Mouse (Mus musculus): ENCODE data around the gene Manbal. TPM values are rescaled to one million over a fixed set of nuclear protein-coding genes. Genes with fewer than 3 reads are reported as not detected.

Manbal gene
- polyA plus RNA-seq, 1 experiment from 2014 or later: 79.4 TPM

DNA sequence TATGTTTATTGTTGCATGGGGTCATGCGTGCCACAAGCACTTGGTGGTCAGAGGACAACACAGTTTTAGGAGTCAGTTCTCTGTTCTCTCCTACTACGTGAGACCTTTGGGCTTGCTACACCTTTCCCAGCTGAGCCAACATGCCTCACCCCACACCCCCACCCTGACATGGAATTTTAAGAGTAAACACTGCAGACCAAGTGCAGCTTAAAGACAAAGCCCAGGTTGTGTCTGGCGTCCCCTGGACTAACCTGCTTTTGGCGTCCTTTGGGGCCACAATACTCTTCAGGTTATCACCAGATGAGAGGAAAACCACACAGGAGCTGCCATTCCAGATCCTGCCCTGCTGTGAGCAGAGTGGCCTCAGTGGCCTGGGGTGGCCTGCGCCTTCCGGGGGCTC is 27.5 kb downstream of the Manbal start:
- Histone ChIP-seq H3K36me3 (peaks cover 62% of the 10 kb centered on the region), H3K4me2 (no peak overlapping the region), H3K27ac (no peak overlapping the region), H3K9me3 (no peaks in the 10 kb centered on the region), H3K4me1 (replicated peaks) (no peaks in the 10 kb centered on the region), H3K4me3 (replicated peaks) (no peak overlapping the region), H3K27me3 (no peaks in the 10 kb centered on the region), H3K9ac (replicated peaks) (no peak overlapping the region)
- ATAC-seq (ENCODE audit: insufficient number of reproducible peaks, insufficient read depth, low FRiP score, low TSS enrichment, low read depth): no peak
- 79% methylated on average over 6 of the region's 6 CpGs for WGBS

DNA sequence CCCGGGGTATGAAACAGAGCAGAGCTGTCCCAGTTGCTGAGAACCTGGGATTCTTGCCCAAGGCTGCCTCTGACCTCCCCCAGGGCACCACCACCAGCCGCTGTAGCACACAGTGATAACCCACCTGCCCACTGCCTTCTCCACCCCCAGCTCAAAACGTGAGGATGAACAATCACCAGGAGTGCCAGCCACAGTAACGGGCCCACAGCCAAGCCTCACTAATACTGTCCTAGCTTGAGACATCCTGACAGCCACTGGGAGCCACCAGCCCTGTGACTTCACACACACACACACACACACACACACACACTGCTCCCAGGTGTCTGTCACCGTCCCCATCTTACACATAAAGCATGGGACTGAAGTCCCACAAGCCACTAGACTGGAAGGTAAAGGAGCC is 28.0 kb downstream of the Manbal start:
- H3K36me3 ChIP-seq: peaks cover 62% of the 10 kb centered on the region
- H3K9ac ChIP-seq (replicated peaks): no peak overlapping the region
- no peak for ATAC-seq (ENCODE audit: insufficient number of reproducible peaks, insufficient read depth, low FRiP score, low TSS enrichment, low read depth)
- H3K27ac ChIP-seq: no peak overlapping the region
- H3K4me2 ChIP-seq: no peak overlapping the region
- no peaks in the 10 kb centered on the region for H3K27me3 ChIP-seq
- no peaks in the 10 kb centered on the region for H3K9me3 ChIP-seq
- no peak overlapping the region for H3K4me3 ChIP-seq (replicated peaks)
- H3K4me1 ChIP-seq (replicated peaks): no peaks in the 10 kb centered on the region
- WGBS: 76% methylated on average over 5 of the region's 5 CpGs

- H3K27ac ChIP-seq: no peak overlapping the region
- H3K9me3 ChIP-seq: no peaks in the 10 kb centered on the region
- no peaks in the 10 kb centered on the region for H3K27me3 ChIP-seq
- ATAC-seq (ENCODE audit: insufficient number of reproducible peaks, insufficient read depth, low FRiP score, low TSS enrichment, low read depth): no peak
- no peak overlapping the region for H3K4me2 ChIP-seq
- WGBS: 68% methylated on average over 13 of the region's 13 CpGs
- H3K36me3 ChIP-seq: peaks cover 56% of the 10 kb centered on the region
- no peak overlapping the region for H3K9ac ChIP-seq (replicated peaks)
- H3K4me3 ChIP-seq (replicated peaks): no peak overlapping the region
- H3K4me1 ChIP-seq (replicated peaks): no peaks in the 10 kb centered on the region
Observed at GRCm38 (mm10) chr2:157395960-157396359, 28.6 kb downstream of the Manbal start.

DNA sequence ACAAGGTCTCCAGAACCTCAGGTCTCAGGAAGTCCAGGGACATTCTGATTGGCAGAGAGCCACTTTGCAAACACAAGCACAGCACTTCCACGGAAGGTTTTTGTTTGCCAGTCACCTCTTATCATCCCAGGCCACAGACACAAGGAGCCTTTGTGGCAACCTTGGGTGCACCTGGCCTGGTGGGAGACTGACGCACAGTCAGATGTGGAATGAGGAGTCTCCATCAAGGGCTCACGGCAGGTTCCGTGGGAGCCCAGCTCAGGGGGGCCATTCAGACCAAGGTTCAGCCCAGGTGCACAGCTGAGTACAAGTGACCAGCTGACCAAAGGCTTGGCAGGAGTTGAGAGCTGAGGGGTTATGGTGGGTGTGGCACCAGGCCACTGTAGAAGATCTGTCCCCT is 30.0 kb downstream of the Manbal start:
- H3K4me2 ChIP-seq: no peak overlapping the region
- no peaks in the 10 kb centered on the region for H3K4me1 ChIP-seq (replicated peaks)
- 92% methylated on average over 4 of the region's 4 CpGs for WGBS
- no peaks in the 10 kb centered on the region for H3K27me3 ChIP-seq
- no peaks in the 10 kb centered on the region for H3K9me3 ChIP-seq
- no peak overlapping the region for H3K9ac ChIP-seq (replicated peaks)
- peaks cover 47% of the 10 kb centered on the region for H3K36me3 ChIP-seq
- no peak for ATAC-seq (ENCODE audit: insufficient number of reproducible peaks, insufficient read depth, low FRiP score, low TSS enrichment, low read depth)
- no peak overlapping the region for H3K4me3 ChIP-seq (replicated peaks)
- no peak overlapping the region for H3K27ac ChIP-seq

DNA sequence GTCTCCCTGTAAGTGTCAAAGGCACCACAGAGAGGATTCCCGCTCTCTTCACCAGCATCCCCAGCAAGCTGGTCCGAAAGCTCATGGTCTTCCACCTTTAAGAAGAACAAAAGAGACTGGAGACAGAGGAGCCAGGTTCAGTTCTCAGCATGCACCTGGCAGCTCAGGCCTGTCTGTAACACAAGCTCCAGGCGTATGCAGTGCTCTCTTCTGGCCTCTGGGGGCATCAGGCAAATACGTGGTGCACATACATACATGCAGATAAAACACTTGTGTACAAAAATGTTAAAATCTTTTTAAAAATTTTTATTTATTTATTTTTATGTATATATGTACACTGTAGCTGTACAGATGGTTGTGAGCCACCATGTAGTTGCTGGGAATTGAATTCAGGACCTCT is 31.1 kb downstream of the Manbal start:
- ATAC-seq (ENCODE audit: insufficient number of reproducible peaks, insufficient read depth, low FRiP score, low TSS enrichment, low read depth): no peak
- H3K9ac ChIP-seq (replicated peaks): no peak overlapping the region
- no peak overlapping the region for H3K4me2 ChIP-seq
- no peaks in the 10 kb centered on the region for H3K9me3 ChIP-seq
- no peaks in the 10 kb centered on the region for H3K27me3 ChIP-seq
- H3K27ac ChIP-seq: no peak overlapping the region
- H3K36me3 ChIP-seq: peaks cover 44% of the 10 kb centered on the region
- no peaks in the 10 kb centered on the region for H3K4me1 ChIP-seq (replicated peaks)
- no peak overlapping the region for H3K4me3 ChIP-seq (replicated peaks)
- WGBS: 97% methylated on average over 4 of the region's 4 CpGs

DNA sequence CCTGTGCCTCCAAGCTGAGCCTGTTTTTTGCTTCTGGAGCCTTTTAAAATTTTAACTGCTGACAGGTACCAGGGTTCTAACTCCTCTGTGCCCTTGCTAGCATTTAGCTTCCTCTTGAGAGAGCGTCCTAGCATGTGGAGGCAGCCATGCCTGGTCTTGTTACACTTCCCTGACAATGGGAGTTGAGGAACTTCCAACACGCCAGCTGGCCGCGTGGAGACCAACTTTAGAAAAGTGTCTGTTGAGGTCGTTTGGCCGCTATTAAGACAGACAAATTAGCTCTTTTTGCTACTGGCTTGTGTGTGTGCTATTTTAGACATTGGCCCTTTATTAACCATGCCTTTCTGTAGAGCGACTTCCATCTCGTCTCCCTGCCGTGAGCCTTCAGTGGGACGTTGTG is 32.4 kb downstream of the Manbal start:
- ATAC-seq (ENCODE audit: insufficient number of reproducible peaks, insufficient read depth, low FRiP score, low TSS enrichment, low read depth): no peak
- H3K4me2 ChIP-seq: no peak overlapping the region
- WGBS: 80% methylated on average over 10 of the region's 10 CpGs

GRCm38 (mm10) chr2:157400491-157400890 is 33.1 kb downstream of the Manbal start:
- ATAC-seq (ENCODE audit: insufficient number of reproducible peaks, insufficient read depth, low FRiP score, low TSS enrichment, low read depth): no peak
- H3K4me2 ChIP-seq: no peak overlapping the region
- WGBS: 91% methylated on average over 6 of the region's 6 CpGs
- no peaks in the 10 kb centered on the region for H3K27me3 ChIP-seq
- no peak overlapping the region for H3K9ac ChIP-seq (replicated peaks)
- H3K4me1 ChIP-seq (replicated peaks): no peaks in the 10 kb centered on the region
- peaks cover 32% of the 10 kb centered on the region for H3K36me3 ChIP-seq
- no peaks in the 10 kb centered on the region for H3K9me3 ChIP-seq
- H3K27ac ChIP-seq: no peak overlapping the region
- H3K4me3 ChIP-seq (replicated peaks): no peak overlapping the region

More for the DNA sequence above, 32.4 kb downstream of the Manbal start:
- H3K9me3 ChIP-seq: no peaks in the 10 kb centered on the region
- H3K4me1 ChIP-seq (replicated peaks): no peaks in the 10 kb centered on the region
- no peak overlapping the region for H3K27ac ChIP-seq
- H3K4me3 ChIP-seq (replicated peaks): no peak overlapping the region
- H3K9ac ChIP-seq (replicated peaks): no peak overlapping the region
- no peaks in the 10 kb centered on the region for H3K27me3 ChIP-seq
- peaks cover 39% of the 10 kb centered on the region for H3K36me3 ChIP-seq

DNA sequence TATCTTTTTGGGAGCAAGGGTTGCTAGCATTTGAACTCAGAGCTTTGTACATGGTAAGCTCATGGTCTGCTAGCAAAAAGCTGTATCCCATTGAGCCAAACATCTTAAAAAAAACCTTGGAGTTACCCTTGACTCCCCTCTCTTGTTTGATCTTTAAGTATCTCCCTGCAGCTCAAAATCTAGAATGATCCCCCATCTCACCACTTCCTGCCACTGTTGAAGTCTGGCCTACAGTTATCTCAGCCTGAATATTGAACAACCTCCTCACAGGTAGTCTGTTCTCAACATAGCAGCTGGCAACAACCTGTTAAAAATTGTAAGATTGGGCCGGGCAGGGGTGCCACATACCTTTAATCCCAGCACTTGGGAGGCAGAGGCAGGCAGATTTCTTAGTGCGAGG is 33.9 kb downstream of the Manbal start:
- Histone ChIP-seq H3K9me3 (no peaks in the 10 kb centered on the region), H3K27ac (no peak overlapping the region), H3K9ac (replicated peaks) (no peak overlapping the region), H3K36me3 (peaks cover 25% of the 10 kb centered on the region), H3K27me3 (no peaks in the 10 kb centered on the region), H3K4me1 (replicated peaks) (no peaks in the 10 kb centered on the region), H3K4me3 (replicated peaks) (no peak overlapping the region), H3K4me2 (no peak overlapping the region)
- no peak for ATAC-seq (ENCODE audit: insufficient number of reproducible peaks, insufficient read depth, low FRiP score, low TSS enrichment, low read depth)
- WGBS: 96% methylated on average over 2 of the region's 2 CpGs

- H3K36me3 ChIP-seq: no peaks in the 10 kb centered on the region
- H3K4me2 ChIP-seq: no peak overlapping the region
- ATAC-seq (ENCODE audit: insufficient number of reproducible peaks, insufficient read depth, low FRiP score, low TSS enrichment, low read depth): no peak
- H3K4me1 ChIP-seq (replicated peaks): no peaks in the 10 kb centered on the region
- WGBS: 85% methylated on average over 7 of the region's 7 CpGs
- no peaks in the 10 kb centered on the region for H3K9me3 ChIP-seq
- no peak overlapping the region for H3K4me3 ChIP-seq (replicated peaks)
- H3K9ac ChIP-seq (replicated peaks): no peak overlapping the region
- H3K27ac ChIP-seq: no peak overlapping the region
- no peaks in the 10 kb centered on the region for H3K27me3 ChIP-seq
Observed at GRCm38 (mm10) chr2:157407596-157407995, 40.2 kb downstream of the Manbal start.

DNA sequence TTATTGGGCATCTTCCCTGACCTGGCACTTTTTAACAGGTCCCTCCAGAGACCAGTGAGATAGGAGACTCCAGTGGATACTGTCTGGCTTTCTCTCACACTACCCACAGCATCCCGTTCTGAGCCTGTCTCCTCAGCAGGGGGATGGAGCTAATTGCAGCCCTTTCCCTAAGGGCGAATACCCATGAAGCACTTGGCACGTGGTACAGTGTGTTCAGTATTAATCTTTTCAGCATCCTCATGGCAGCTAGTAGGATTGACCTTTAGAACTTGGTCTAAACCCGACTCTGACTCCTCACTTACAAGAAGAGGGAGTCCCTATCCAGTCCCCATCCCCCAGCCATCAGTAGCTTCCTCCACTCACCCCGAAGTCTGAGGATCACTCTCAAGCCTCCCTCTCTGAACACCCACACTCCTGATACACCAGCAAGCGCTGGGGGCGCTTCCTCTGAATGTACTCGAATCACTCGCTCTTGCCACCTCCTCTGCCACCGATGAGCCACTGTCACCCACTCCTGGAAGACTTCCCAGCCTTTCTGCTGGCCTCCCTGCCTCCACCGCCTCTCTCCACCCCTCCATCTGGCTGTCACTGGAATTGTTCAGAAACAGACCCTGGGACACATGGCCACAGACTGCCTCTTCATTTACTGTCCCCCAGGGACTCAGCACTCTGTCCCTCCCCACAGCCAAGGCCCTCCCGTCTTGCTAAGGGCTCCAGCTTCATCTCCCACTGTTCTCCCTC is 42.6 kb downstream of the Manbal start:
- H3K4me1 ChIP-seq (replicated peaks): no peaks in the 10 kb centered on the region
- H3K9ac ChIP-seq (replicated peaks): no peak overlapping the region
- 67% methylated on average over 12 of the region's 12 CpGs for WGBS
- no peaks in the 10 kb centered on the region for H3K27me3 ChIP-seq
- H3K36me3 ChIP-seq: no peaks in the 10 kb centered on the region
- no peak overlapping the region for H3K4me2 ChIP-seq
- H3K27ac ChIP-seq: no peak overlapping the region
- no peak for ATAC-seq (ENCODE audit: insufficient number of reproducible peaks, insufficient read depth, low FRiP score, low TSS enrichment, low read depth)
- H3K9me3 ChIP-seq: no peaks in the 10 kb centered on the region
- no peak overlapping the region for H3K4me3 ChIP-seq (replicated peaks)

DNA sequence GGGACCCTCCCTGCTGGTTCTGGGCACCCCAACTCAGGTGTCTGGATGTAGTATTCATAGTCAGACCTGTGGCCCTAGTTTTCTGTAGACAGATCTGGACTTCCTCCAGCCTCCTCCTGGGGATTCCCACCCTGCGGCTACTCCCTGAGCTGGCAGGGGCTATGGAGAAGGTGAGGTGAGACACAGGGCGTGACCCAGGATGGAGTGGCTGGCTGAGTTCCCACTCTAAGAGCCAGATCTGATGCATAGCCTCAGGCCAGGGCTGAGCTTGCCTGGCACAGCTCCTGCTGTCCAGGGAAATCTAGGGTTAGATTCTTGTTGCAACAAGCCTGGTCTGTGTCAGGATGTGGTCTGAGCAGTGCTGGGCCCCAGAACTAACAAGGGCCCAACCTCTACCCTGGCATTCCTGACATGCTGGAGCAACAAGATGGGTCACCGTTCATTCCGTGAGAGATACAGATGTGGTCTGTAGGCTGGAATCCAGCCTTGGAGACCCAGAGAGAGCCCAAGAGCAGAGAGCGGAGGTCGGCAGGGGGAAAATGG is 43.8 kb downstream of the Manbal start:
- 80% methylated on average over 6 of the region's 6 CpGs for WGBS
- no peaks in the 10 kb centered on the region for H3K4me1 ChIP-seq (replicated peaks)
- ATAC-seq (ENCODE audit: insufficient number of reproducible peaks, insufficient read depth, low FRiP score, low TSS enrichment, low read depth): no peak
- no peak overlapping the region for H3K9ac ChIP-seq (replicated peaks)
- H3K4me2 ChIP-seq: no peak overlapping the region
- H3K27ac ChIP-seq: no peak overlapping the region
- H3K36me3 ChIP-seq: no peaks in the 10 kb centered on the region
- H3K9me3 ChIP-seq: no peaks in the 10 kb centered on the region
- H3K4me3 ChIP-seq (replicated peaks): no peak overlapping the region
- no peaks in the 10 kb centered on the region for H3K27me3 ChIP-seq

DNA sequence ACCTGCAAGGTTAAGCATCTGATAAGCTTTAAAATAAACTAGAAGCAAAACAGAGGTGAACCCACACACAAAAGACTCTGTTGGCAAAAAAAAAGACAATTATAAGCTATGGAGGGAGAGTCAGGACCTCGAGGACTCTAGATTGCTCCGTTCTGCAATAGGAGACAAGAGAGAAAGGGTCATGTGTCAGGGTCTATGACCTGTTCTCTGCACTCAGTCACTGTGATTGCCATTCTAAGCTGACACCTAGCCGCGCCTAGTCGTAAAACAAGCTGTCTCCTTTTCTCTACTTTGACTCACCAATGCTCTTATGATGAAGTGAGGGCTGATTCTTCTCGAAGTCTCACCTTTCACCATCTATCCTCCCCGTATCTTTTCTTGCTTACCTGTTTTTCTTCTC is 45.1 kb downstream of the Manbal start:
- Histone ChIP-seq H3K9ac (replicated peaks) (no peak overlapping the region), H3K27ac (no peak overlapping the region), H3K36me3 (no peaks in the 10 kb centered on the region), H3K4me1 (replicated peaks) (peaks cover 2% of the 10 kb centered on the region; the same call in 1 of the 2 replicates), H3K4me3 (replicated peaks) (no peak overlapping the region), H3K4me2 (no peak overlapping the region), H3K27me3 (no peaks in the 10 kb centered on the region), H3K9me3 (no peaks in the 10 kb centered on the region)
- WGBS: 60% methylated on average over 7 of the region's 7 CpGs
- no peak for ATAC-seq (ENCODE audit: insufficient number of reproducible peaks, insufficient read depth, low FRiP score, low TSS enrichment, low read depth)

All from limb, embryonic 12.5 days (tissue).